Mouse (Mus musculus) ovary, postnatal 10 days (tissue): ENCODE data around the gene Rasgrp3.

ENCODE experiments used
- DNase-seq: peaks from one replicate; pipeline ENCODE4 v3.0.0; 2022; ENCODE audit warnings: low spot score

Rasgrp3 gene

DNA sequence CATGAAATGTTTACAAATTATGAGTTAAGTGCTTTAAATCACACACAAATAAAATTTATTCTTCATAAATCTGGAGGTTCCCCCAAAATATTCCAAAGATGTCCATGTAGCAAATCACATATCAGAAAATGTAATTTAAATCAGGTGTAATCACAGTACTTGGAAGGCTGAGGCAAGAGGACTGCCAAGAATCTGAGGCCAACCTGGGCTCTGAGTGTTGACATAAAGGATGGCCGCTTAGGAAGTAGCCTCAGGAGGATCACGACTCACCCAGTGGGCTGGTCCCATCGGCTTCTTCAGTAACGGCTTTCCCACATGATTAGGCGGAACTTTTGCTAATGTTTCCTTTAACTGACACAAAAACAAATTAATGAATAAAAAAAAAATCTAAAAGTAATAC lies 104.1 kb downstream of the Rasgrp3 start:
- DNase-seq, result no peak

DNA sequence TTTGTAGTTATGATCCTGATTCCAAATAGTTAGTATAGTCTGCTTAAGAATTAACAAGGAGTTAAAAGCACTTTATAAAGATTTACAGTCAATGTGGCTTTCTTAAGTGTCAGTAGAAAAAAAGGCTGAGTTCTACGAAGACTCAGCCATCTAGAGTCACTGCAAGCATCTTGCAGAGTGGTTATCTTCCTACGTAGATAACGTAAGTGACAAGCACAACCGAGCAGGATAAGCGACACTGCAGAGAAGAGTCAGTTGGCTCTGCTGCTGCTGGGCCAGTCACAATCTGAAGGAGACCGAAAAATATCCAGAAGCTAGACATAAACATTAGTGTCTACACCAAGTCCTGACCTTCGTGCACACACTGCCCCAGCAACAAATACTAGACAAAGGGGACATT lies 107.7 kb downstream of the Rasgrp3 start:
- no peak for DNase-seq

DNA sequence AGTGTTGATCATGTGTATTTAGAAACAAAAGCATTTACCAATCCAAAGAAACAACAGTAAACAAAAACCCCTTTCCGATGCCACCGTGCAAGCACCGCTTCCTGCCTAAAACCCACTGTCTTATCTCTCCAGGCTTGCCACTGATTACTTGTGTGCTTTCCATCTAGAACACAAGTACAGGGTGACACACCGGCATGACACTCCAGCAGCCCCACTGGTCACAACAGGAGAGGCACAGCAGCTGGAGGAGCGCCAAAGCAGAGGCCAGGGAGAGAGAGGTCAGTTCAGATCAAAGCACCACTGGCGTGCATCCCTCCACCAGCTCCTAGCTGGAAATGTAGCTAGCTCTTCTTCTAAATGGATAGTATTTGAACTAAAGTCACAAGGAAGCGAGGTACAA lies 108.6 kb downstream of the Rasgrp3 start:
- DNase-seq, result no peak

DNA sequence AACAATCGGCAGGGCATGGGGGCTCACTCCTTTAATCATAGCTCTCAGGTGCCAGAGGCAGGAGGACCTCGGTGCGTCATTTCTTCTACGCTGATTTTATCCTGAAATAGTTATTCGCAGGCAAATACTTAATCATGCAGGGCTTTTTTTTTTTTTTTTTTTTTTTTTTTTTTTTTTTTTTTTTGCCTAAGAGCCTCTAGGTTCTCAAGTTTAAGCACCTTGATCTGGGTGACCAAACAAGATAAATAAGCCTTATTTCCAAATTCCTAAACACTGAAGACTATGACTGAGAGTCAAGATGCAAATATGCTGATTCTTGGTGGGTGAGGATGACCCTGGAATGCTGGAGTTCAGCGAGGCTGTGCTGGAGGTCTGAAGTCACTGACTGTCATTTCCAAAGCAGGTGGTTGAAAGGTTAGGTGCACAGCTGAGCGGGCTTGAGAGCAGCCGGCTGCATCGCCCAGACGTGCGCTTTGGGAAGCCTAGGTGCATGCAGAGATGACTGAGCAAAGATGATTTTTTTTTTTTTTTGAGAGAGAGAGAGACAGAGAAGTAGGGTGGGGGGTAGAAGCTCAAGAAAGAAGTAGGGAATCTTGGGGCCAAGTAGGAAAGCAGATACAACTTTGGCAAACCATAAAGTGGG lies 115.2 kb downstream of the Rasgrp3 start:
- no peak for DNase-seq

DNA sequence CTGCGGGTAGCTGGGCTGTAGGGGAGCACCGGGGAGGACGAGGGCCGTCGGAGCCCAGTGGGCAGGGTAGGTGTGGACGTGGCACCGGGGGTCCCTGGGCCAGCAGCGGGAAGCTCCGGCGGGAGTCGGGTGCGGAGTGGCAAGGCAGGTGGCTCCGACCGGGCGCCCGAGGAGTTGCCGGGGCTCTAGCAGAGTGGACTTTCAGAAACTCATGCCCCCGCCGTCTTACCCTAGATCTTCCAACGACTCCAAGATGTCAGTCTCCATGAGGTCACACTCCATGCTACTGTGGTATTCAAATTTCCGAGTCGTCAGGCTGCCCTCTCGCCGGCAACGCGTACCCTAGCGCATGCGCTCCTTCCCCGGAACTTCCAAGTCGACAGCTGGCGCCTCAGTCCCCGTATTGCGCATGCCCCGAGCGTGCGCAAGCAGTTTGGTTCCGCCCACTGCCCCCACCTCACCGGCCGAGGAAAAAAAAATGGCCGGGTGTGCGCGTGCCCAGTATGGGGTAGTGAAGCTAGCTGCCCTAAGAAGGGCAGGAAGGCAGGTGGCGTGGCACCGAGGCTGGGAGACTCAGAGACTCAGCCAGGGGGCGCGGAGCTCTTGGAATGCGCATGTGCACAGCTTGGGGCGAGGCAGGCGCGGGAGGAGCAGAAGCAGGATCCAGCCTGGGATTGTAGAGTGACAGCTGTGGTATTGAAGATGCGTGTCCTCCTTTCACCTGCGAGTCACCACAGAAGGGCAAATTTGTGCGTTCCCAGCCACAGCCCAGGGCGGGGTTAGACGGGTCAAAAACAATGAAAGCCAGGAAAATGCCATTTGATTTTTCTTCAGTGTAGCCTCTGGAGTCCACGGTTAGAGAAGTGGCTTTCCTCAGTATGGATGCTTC lies 116.1 kb downstream of the Rasgrp3 start, which contains the start of gene Fam98a:
Gene Fam98a (minus strand): TSS at position 435 of the 889 bp plus-strand sequence.
- DNase-seq, result peak; percentile 95

DNA sequence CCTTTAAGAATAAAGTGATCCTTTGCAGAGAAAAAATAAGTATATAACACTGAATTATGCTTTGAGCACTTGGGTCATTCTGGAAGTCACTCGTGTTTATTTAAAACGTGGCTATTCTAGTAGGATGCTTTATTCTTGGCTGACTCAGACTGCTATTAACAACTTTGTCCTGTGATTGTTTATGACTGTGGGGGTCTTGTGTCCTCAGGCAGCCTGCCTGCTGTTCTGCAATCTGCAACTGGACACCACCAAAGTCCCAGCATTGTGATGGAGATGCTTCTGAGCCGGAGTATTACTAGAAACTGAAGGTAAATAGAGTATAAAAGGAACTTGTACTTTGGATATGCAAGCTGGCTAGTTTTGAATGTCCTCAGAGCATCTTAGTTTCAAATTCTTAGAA lies 121.3 kb downstream of the Rasgrp3 start:
- no peak for DNase-seq

DNA sequence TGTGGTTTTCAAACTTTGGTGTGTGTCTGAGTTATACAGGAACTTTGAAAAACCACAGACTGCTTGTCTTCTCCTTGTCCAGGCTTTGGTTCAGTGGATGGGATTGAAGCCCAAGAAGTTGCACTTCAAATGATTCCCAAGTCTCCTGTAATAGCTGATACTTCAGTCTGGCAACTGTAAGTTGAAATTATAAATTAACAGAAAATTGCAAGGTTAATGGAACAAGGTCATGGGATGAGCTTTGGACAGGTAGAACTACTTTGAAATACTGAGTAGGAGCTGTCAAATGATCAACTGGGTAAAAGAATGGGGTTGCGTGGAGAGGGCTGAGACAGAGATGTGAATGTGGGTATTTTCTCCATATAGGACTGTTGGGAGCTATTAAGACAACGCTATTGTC lies 122.3 kb downstream of the Rasgrp3 start:
- DNase-seq, result no peak

DNA sequence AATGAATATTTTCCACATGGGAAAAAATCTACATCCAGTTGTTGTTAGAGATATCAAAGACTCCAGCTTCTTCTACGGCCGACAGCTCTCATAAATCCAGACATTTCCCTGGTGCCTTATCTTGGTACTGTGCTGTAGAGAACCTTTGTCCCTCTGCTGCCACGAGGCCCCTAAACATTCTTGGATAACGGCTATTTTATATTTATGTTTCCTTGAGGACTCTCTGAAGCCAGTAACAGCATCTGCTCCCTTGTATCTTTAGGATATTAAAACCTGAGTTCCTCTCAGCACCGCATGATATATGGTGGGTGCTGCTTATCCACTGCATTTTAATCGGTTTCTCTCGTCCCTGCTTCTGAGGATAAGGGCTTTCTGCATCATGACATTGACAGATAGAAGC lies 139.9 kb downstream of the Rasgrp3 start:
- DNase-seq, result no peak
